Mouse (Mus musculus): ENCODE results near the gene Eef1g.
A peak's percentile ranks its signal among the peaks of the same experiment; 100 is the strongest.

DNA sequence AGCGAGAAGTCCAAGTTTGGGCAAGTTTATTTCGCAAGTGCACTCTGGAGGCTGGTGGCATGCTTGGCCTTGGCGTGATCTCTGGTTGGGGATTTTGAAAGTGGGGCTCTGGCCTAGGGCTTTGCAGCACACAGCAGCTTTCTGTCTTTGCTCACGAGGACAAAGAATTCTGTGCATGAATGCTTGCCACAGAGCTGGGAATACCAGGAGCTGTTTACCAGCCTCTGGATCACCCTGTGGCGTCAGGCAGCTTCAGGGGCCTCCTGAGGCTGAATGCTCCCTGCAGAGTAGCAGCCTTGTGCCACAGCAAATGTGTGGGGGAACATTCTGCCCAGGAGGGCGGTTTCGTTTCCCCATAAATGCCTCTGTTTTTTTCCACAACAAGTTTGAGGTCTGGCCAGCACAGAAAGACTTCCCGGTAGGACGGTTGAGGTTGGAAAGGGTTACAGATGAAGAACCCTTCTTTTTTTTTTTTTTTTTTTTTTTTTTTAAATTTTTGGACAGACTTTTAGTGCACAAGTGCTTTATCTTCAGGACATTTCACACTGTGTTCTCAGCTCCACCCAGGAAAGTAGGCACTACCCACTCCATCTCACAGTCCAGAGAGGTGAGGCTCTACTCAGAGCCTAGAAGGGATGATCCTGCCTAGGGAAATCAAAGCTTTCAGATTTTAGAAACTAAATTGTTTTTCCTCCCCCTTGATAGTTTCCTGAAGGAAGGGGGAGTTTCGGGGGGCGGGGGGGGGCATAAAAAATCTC lies 56.4 kb downstream of the Eef1g start:
- TF ChIP-seq POLR2A (IDR thresholded peaks at IDR 0.05; ENCODE audit: borderline replicate concordance, extremely low read depth, low read depth, low read length): 0 out of 2 replicates have a peak, but pooled peaks have one; percentile 6
- no peak for TF ChIP-seq CTCF (IDR thresholded peaks at IDR 0.05; ENCODE audit: insufficient read depth, low read length)
